Mouse (Mus musculus) C2C12 (cell line): Measurements from ENCODE around the gene 8030411F24Rik. TPM values are rescaled to one million over a fixed set of nuclear protein-coding genes. Genes with fewer than 3 reads are reported as not detected.

ENCODE experiments used
- H3K27me3 ChIP-seq: one replicate; pipeline ENCODE4 v1.6.1; 2011; ENCODE audit not compliant: control insufficient read depth, insufficient read depth, insufficient read length
- H3K36me3 ChIP-seq: one replicate; pipeline ENCODE4 v1.6.1; 2011; ENCODE audit not compliant: control insufficient read depth, insufficient read depth
- H3K4me3 ChIP-seq: one replicate; pipeline ENCODE4 v1.5.1; 2011; ENCODE audit warnings: mild to moderate bottlenecking, control low read depth; ENCODE audit not compliant: poor library complexity, insufficient read depth, severe bottlenecking
- H3K79me2 ChIP-seq: one replicate; pipeline ENCODE4 v1.6.1; 2011; ENCODE audit not compliant: control insufficient read depth, insufficient read depth
- H3K79me3 ChIP-seq: one replicate; pipeline ENCODE4 v1.6.1; 2011; ENCODE audit warnings: low read depth, control low read depth
- H3ac ChIP-seq: one replicate; pipeline ENCODE3; 2011; ENCODE audit warnings: low read depth; ENCODE audit not compliant: control insufficient read depth, insufficient read length
- CEBPB ChIP-seq: IDR thresholded peaks from one replicate; pipeline ENCODE4 v1.6.1; 2011; ENCODE audit warnings: low read depth, mild to moderate bottlenecking, control low read depth, moderate library complexity
- CTCF ChIP-seq: IDR thresholded peaks from one replicate; pipeline ENCODE4 v1.5.1; 2011; ENCODE audit not compliant: control insufficient read depth, insufficient read depth, insufficient read length
- FOSL1 ChIP-seq: IDR thresholded peaks from one replicate; pipeline ENCODE4 v1.8.0; 2011; ENCODE audit warnings: mild to moderate bottlenecking, low read length; ENCODE audit not compliant: poor library complexity, insufficient read depth, severe bottlenecking
- MAX ChIP-seq: IDR thresholded peaks from one replicate; pipeline ENCODE4 v1.6.1; 2011; ENCODE audit warnings: mild to moderate bottlenecking, control low read depth
- MYOD1 ChIP-seq: IDR thresholded peaks from one replicate; pipeline ENCODE4 v1.6.1; 2011; ENCODE audit warnings: low read depth; ENCODE audit not compliant: control insufficient read depth, insufficient read length
- MYOG ChIP-seq: IDR thresholded peaks from one replicate; pipeline ENCODE4 v1.6.1; 2011; ENCODE audit not compliant: control insufficient read depth, insufficient read length; ENCODE audit errors: extremely low read depth
- USF1 ChIP-seq: IDR thresholded peaks from one replicate; pipeline ENCODE4 v1.6.1; 2011; ENCODE audit warnings: low read depth, mild to moderate bottlenecking, control low read depth, moderate library complexity
- long read RNA-seq, 2 experiments: library from polyadenylated mRNA; unstranded; transcript quantifications; one replicate each; pipeline ENCODE4 v2.0.0; 2019 to 2020
- polyA plus RNA-seq: library from polyadenylated mRNA; unstranded; fragments of >200 nt; fragmentation: generic; extraction: Trizol; gene quantifications from one replicate; pipeline ENCODE4 v1.2.1, GENCODE M21; 2012; ENCODE audit warnings: missing spikeins

Gene 8030411F24Rik
- polyA plus RNA-seq, result not detected
- long read RNA-seq, experiment 1, result 0 reads
- long read RNA-seq, experiment 2, result 0 reads

- Histone ChIP-seq H3K4me3 (no peak within 1 kb of the TSS), H3K27me3 (no peaks in the 10 kb centered on the region), H3K79me3 (no peaks in the 10 kb centered on the region), H3ac (no peak within 1 kb of the TSS), H3K36me3 (no peaks in the 10 kb centered on the region), H3K79me2 (no peaks in the 10 kb centered on the region)
- no peak for TF ChIP-seq MYOG
- no peak for TF ChIP-seq CEBPB
- TF ChIP-seq MYOD1, result no peak
- no peak for TF ChIP-seq FOSL1
- TF ChIP-seq MAX, result no peak
Observed at GRCm38 (mm10) chr2:148781709-148782108, at the start of gene 8030411F24Rik. Gene 8030411F24Rik (plus strand): TSS chr2:148782009.

DNA sequence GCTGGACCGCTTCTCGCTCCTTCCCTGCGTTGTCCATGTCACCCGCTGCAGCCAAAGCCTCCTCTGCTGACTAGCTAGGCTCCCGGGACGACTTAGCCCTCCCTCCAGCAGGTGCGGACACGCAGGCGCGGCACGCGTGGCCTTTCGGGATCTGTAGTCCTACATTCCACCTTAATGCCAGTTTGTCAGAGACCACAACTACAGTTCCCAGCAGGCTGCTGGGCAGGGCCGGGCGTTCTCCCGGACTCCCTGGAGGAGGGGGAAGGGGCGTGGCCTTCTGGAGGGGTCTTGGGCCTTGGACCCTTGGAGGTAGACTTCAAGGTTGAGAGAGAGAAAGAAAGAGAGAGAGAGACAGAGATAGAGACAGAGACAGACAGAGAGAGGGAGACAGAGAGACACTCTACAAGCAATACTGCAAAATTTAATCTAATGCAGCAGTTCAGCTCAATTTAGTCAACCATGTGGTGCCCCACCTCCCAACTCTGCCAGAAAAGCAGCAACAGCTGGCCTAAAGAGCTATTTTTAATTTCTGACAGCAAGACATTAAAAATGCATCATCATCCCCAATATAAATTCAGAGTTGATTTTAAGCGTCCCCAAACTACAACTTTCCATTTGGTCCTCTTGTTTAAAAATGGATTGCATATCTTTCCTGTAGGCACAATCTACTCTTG lies 49.3 kb upstream of the 8030411F24Rik start, which contains the start of gene Napb:
Gene Napb (minus strand): TSS at position 141 of the 674 bp plus-strand sequence.
- Histone ChIP-seq H3K36me3 (no peaks in the 10 kb centered on the region), H3K4me3 (peak within 1 kb of the TSS; percentile 85), H3K79me2 (no peaks in the 10 kb centered on the region), H3K79me3 (peaks cover 2% of the 10 kb centered on the region), H3ac (peak within 1 kb of the TSS; percentile 75), H3K27me3 (no peaks in the 10 kb centered on the region)
- TF ChIP-seq MYOD1 (peak; percentile 23), MAX (no peak), MYOG (no peak), CEBPB (no peak), FOSL1 (no peak), USF1 (no peak), CTCF (no peak)

GRCm38 (mm10) chr2:148743001-148743400 lies 38.8 kb upstream of the 8030411F24Rik start:
- TF ChIP-seq USF1 (no peak), MAX (no peak), CTCF (no peak), FOSL1 (no peak), CEBPB (no peak), MYOD1 (no peak), MYOG (no peak)
- no peaks in the 10 kb centered on the region for H3K27me3 ChIP-seq
- no peaks in the 10 kb centered on the region for H3K36me3 ChIP-seq
- H3K4me3 ChIP-seq, result no peak overlapping the region
- H3K79me2 ChIP-seq, result no peaks in the 10 kb centered on the region
- no peak overlapping the region for H3ac ChIP-seq
- no peaks in the 10 kb centered on the region for H3K79me3 ChIP-seq

- no peak overlapping the region for H3ac ChIP-seq
- H3K4me3 ChIP-seq, result no peak overlapping the region
- H3K79me3 ChIP-seq, result no peaks in the 10 kb centered on the region
- TF ChIP-seq USF1, result no peak
- no peak for TF ChIP-seq FOSL1
- no peak for TF ChIP-seq MAX
- no peak for TF ChIP-seq CEBPB
- TF ChIP-seq MYOG, result no peak
- no peak for TF ChIP-seq CTCF
- TF ChIP-seq MYOD1, result no peak
- no peaks in the 10 kb centered on the region for H3K27me3 ChIP-seq
- H3K36me3 ChIP-seq, result no peaks in the 10 kb centered on the region
- H3K79me2 ChIP-seq, result no peaks in the 10 kb centered on the region
Observed at GRCm38 (mm10) chr2:148743846-148744407, 37.9 kb upstream of the 8030411F24Rik start.

- no peaks in the 10 kb centered on the region for H3K79me2 ChIP-seq
- TF ChIP-seq CTCF (no peak), MYOG (no peak), USF1 (no peak), MAX (no peak), CEBPB (no peak), FOSL1 (no peak)
Observed at GRCm38 (mm10) chr2:148750058-148750457, 31.8 kb upstream of the 8030411F24Rik start, which contains the start of gene Cstl1. Gene Cstl1 (plus strand): TSS chr2:148750358.

More at GRCm38 (mm10) chr2:148750058-148750457, 31.8 kb upstream of the 8030411F24Rik start, which contains the start of gene Cstl1:
- Histone ChIP-seq H3K79me3 (no peaks in the 10 kb centered on the region), H3K4me3 (no peak within 1 kb of the TSS), H3K27me3 (no peaks in the 10 kb centered on the region), H3K36me3 (no peaks in the 10 kb centered on the region), H3ac (no peak within 1 kb of the TSS)
